Mouse (Mus musculus): Measurements from ENCODE around the gene Col4a4. TPM values are rescaled to one million over a fixed set of nuclear protein-coding genes. Genes with fewer than 3 reads are reported as not detected.

The Col4a4 gene
- 0.05 and 0.19 TPM in 2 replicates for polyA plus RNA-seq (2012; rRNA removed)

GRCm38 (mm10) chr1:82586713-82587399, at the start of gene Col4a4, which contains the start of gene Col4a3:
TSS of gene Col4a4 (minus strand) at chr1:82586849.
TSS of gene Col4a3 (plus strand) at chr1:82586921.

Other genes with a start within 250 kb of the Col4a4 start
- 0.04 and 0.10 TPM in 2 replicates for gene Col4a3, start 72 bp upstream of the Col4a4 start, polyA plus RNA-seq (2012; rRNA removed)
- 121 and 203 TPM in 2 replicates for gene Mff, start 138.0 kb upstream of the Col4a4 start, polyA plus RNA-seq (2012; rRNA removed)
- gene Tm4sf20, start 181.6 kb upstream of the Col4a4 start, polyA plus RNA-seq (2012; rRNA removed): not detected in 2 replicates
- not detected in 2 replicates for gene Gm47791, start 184.4 kb upstream of the Col4a4 start, polyA plus RNA-seq (2012; rRNA removed)

Data from central nervous system, embryonic 11.5 days (tissue).